Mouse (Mus musculus) activated CD4-positive, CD25-positive, alpha-beta regulatory T cell (primary cell): Measurements from ENCODE around the gene Asic1. TPM values are rescaled to one million over a fixed set of nuclear protein-coding genes. Genes with fewer than 3 reads are reported as not detected.

ENCODE experiments used
- polyA plus RNA-seq, 2 experiments: library from polyadenylated mRNA; unstranded; fragments of 100-300 nt; shearing (Covaris generic); gene quantifications; one replicate each; pipeline ENCODE4 v1.2.1; 2017

The Asic1 gene
- under 1 TPM; 0.07 to 0.63 TPM for polyA plus RNA-seq

DNA sequence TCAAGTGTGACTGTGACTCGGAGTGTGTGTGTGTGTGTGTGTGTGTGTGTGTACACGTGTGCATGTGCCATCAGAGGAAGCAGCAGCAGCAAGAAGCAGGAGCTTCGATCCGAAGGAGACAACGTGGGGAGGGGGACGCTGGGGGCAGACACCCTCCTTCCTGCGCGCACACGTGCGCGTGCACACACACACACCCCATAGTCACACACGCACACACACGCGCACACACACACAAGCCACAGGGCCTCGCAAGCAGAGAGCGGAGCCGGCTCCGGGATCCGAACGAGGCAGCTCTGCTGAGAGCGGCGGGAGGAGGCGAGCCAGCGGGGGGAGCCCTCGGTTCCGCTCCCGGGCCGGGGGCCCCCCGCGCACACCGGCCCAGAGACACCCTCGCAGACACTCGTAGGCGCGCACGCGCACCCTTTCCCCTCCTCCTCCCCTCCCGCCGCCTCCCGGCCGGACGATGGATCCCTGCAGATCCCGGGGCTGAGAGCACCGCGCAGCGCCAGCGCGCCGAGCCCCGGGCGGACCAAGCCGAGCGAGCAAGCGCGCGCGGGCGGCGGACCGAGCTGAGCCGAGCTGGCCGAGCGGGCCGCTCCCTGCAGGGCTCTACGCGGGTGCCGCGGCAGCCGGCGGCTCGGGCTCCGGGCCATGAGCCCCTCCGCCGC, at the start of gene Asic1:
Gene Asic1, plus strand, starts transcription at position 215 of the 668 bp plus-strand sequence.

DNA sequence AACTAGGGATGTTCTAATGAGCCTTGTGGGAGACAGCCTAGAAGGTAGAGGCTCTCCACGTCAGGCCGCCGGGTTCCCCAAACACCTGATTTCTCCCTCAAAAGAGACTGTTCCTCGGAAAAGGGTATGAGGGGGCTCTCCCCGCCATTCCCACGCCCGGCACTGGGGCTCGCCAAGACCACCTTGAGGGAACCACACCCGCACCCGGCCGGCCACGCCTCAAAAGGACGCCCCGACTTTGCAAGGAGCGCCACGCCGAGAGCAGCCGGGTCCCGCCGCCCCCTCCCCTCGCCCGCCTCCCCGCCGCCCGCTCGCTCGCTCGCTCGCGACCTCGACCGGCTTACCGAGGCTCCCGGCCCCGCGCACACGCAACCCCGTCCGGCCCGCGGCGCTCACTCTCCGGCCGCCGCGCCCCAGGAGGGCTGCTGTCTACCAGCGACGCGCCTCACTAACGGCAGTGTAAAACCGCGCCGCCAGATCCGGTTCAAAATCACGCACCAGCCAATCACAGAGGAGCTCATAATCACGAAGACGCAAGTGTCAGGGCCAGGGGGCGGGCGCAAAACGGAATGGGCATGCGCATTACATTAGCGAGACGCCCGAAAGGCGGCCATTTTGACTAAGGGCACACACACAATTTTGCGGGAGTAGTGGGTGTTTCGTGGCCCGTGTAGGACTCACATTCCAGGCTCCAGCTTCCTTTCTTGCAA, 18.9 kb upstream of the Asic1 start, which contains the start of gene Racgap1:
Gene Racgap1, minus strand, starts transcription at position 494 of the 710 bp plus-strand sequence.

DNA sequence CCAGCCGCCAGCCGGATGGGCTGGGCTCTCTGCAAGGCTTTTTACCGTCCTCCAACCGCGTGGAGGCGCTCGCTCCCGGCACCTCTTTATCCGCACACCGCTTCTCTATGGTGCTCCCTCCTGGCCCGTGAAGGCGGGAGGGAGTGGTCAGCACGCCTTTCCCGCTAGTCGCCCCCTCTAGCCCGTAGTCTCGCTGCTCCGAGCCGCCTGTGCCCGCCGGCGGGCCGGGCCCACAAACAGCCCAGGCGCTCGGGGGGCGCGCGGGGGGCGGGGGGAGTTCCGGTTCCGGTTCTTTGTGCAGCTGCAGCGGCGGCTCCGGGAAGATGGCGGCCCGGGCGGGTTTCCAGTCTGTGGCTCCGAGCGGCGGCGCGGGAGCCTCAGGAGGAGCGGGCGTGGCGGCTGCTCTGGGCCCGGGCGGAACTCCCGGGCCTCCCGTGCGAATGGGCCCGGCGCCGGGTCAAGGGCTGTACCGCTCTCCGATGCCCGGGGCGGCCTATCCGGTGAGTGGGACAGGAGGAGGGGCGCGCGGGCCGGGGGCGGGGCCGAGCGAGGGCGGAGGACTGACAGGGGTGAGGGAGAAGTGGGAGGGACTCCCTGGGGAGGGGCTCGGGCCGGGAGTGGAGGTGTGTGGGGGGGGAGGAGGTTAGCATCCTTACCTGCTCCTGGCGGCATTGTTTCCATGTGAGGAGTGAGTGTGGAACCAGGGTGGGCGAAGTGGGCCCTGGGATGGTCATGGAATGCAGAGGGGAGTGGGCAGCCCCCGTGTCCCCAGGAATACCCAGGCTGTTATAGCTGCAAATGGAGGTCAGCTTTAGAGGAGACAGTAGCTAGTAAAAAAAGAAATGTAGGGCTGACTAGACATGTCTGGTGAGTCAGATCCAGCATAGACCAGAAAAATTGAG, 32.1 kb downstream of the Asic1 start, which contains the start of gene Smarcd1:
Gene Smarcd1, plus strand, starts transcription at position 131 of the 902 bp plus-strand sequence.

DNA sequence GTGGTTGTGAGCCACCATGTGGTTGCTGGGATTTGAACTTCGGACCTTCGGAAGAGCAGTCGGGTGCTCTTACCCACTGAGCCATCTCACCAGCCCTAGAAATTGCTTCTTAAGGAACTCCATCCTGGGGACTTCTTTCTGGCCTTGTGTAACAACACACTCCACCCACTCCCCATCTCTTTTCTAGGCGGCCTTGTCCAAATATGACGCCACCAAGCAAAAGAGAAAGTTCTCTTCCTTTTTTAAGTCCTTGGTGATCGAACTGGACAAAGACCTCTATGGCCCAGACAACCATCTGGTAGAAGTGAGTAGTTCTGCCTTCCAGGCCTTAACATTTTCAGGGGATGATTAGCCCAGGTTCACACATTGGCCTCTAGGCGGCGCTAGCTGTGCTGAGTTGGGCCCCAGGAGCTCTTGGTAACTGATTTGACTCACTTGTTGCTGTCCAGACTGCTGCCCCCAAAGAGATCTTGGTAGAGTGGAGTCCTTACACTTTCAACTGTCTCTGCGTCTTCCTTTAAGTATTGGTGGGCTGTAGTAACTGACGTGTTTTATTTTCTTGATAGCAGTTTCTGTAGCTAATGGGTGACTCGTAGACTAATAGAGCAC, 35.4 kb downstream of the Asic1 start, which contains the start of gene Gm17349:
Gene Gm17349, minus strand, starts transcription at position 51 of the 609 bp plus-strand sequence.

DNA sequence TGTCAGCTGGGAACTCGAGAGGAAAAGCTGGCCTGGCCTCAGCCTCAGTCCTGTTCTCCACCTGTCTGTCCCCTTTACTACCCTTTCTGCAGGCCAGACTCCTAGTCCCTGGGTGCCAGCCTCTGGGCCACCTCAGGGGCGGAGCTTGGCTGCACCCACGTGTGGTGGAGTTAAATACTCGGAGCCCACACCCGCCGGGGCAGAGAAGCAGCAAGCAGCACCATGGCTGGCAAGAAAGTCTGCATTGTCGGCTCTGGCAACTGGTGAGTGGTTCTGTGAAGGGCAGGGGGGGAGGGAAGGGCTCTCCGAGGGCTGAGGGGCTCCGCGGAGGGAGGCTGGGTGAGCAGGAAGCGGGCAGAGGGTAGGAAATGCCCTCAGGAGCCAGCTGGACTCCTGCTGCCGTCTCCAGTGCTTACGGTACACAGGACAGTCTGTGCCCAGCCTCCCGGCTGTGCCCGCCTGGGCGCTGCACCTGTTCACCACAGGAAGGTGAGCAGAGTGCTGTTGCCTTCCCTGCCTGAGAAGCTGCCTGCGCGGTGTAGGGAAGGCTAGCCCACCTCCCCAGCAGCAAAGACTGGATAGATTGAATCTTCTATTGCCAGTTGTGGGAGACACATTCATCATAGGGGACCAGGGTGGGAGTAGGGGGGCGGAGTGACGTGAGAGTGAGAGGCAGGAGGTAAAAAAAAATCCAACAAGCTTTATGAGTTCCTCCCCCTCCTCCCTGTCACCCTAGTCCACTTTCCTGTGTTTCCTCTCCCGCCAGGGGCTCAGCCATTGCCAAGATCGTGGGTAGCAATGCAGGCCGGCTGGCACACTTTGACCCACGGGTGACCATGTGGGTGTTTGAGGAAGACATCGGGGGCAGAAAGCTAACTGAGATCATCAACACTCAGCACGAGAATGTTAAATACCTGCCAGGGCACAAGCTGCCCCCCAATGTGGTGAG, 47.5 kb downstream of the Asic1 start, which contains the start of gene Gpd1:
Gene Gpd1, plus strand, starts transcription at position 130 of the 949 bp plus-strand sequence.

DNA sequence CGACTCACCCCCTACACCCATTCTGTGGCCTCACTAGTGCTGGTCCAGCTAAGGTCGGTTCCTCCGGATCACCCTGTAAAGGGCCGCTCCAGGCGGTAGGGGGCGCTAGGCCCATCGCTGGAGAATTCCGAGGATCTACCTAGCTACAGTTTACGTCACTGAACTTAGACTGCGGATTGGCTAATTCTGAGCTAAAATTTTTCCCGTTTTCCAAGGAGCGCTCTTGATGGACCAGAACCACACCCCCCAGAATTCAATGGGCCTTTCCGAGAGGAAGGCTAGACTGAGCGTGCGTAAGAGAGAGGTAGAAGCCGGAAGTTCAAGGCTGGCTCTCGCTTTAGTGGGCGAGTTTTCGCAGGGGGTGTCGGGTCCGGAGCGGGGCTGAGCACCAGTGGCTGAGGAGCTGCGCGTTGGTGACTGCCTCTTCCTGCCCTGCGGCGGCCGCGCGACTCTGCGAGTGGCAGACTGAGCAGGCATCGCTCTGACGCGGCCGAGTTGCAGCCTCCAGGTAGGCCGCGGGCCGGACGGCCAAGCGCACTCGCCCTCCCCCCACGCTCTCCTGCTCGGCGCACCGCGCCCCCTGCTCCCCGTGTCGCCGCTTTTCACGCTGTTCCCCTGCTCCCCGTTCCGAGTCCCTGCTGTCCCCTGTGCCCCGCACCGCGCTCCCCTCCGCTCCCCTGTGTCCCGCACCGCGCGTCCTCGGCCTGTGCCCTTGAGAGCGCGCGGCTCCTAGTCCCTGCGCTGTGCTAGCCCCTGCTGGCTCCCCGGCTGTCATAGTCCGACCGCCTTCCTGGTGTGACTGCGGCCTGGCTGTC, 55.4 kb downstream of the Asic1 start, which contains the start of gene Cox14:
Gene Cox14, plus strand, starts transcription at position 278 of the 815 bp plus-strand sequence.

Other genes with a start within 250 kb of the Asic1 start
- 10 to 100 TPM in 1 of 2 experiments, 1 to 10 TPM in 1; 8.0 to 12.3 TPM for gene Nckap5l, start 212.6 kb upstream of the Asic1 start, polyA plus RNA-seq
- 10 to 100 TPM; 20.4 to 22.9 TPM for gene Bcdin3d, start 195.6 kb upstream of the Asic1 start, polyA plus RNA-seq
- gene Faim2, start 142.2 kb upstream of the Asic1 start, polyA plus RNA-seq = under 1 TPM; 0.01 to 0.20 TPM
- gene Aqp2, start 91.3 kb upstream of the Asic1 start, polyA plus RNA-seq = not detected
- gene Aqp5, start 79.6 kb upstream of the Asic1 start, polyA plus RNA-seq = not detected
- not detected for gene Aqp6, start 69.0 kb upstream of the Asic1 start, polyA plus RNA-seq
- gene Racgap1, start 18.7 kb upstream of the Asic1 start, polyA plus RNA-seq = 10 to 100 TPM; 59.3 to 62.7 TPM
- gene Smarcd1, start 31.8 kb downstream of the Asic1 start, polyA plus RNA-seq = 10 to 100 TPM; 31.0 to 40.1 TPM
- gene Gm17349, start 35.1 kb downstream of the Asic1 start, polyA plus RNA-seq = not detected
- under 1 TPM; 0.14 to 0.36 TPM for gene Gpd1, start 47.1 kb downstream of the Asic1 start, polyA plus RNA-seq
- gene Cox14, start 55.2 kb downstream of the Asic1 start, polyA plus RNA-seq = 100 to 1,000 TPM; 133 to 166 TPM
- gene Cers5, start 102.5 kb downstream of the Asic1 start, polyA plus RNA-seq = 10 to 100 TPM; 86.7 to 92.1 TPM
- gene Lima1, start 205.1 kb downstream of the Asic1 start, polyA plus RNA-seq = 1 to 10 TPM; 1.2 to 1.4 TPM